Mouse (Mus musculus): ENCODE results near the gene Sycn. TPM values are rescaled to one million over a fixed set of nuclear protein-coding genes. Genes with fewer than 3 reads are reported as not detected.

Gene Sycn
- polyA plus RNA-seq, 1 experiment from 2014 or later = not detected

- no peaks in the 10 kb centered on the region for H3K9me3 ChIP-seq (ENCODE audit: control insufficient read depth, low read length)
- H3K4me2 ChIP-seq (ENCODE audit: low read length) = no peak overlapping the region
- ATAC-seq = no peak
- H3K4me3 ChIP-seq (ENCODE audit: low read length) = no peak overlapping the region
- no peaks in the 10 kb centered on the region for H3K36me3 ChIP-seq (ENCODE audit: control insufficient read depth, insufficient read depth, low read length)
- 84% methylated on average over 9 of the region's 9 CpGs for WGBS
- H3K27me3 ChIP-seq (replicated peaks; ENCODE audit: control insufficient read depth, insufficient read depth, low read length) = no peaks in the 10 kb centered on the region
- no peak overlapping the region for H3K27ac ChIP-seq (ENCODE audit: low read depth, low read length)
- H3K4me1 ChIP-seq (ENCODE audit: control insufficient read depth, insufficient read depth, low read depth, low read length) = peaks cover 10% of the 10 kb centered on the region
- no peak overlapping the region for H3K9ac ChIP-seq (ENCODE audit: low read depth, low read length)
These were observed 37.3 kb downstream of the Sycn start for GRCm38 (mm10) chr7:28577826-28578542.

GRCm38 (mm10) chr7:28578543-28579053 is 37.9 kb downstream of the Sycn start:
- Histone ChIP-seq H3K9ac (ENCODE audit: low read depth, low read length) (no peak overlapping the region), H3K4me3 (ENCODE audit: low read length) (no peak overlapping the region), H3K36me3 (ENCODE audit: control insufficient read depth, insufficient read depth, low read length) (no peaks in the 10 kb centered on the region), H3K4me2 (ENCODE audit: low read length) (no peak overlapping the region), H3K27ac (ENCODE audit: low read depth, low read length) (no peak overlapping the region), H3K4me1 (ENCODE audit: control insufficient read depth, insufficient read depth, low read depth, low read length) (peaks cover 12% of the 10 kb centered on the region), H3K27me3 (replicated peaks; ENCODE audit: control insufficient read depth, insufficient read depth, low read length) (no peaks in the 10 kb centered on the region), H3K9me3 (ENCODE audit: control insufficient read depth, low read length) (no peaks in the 10 kb centered on the region)
- no peak for ATAC-seq
- 82% methylated on average over 5 of the region's 5 CpGs for WGBS

- Histone ChIP-seq H3K9ac (ENCODE audit: low read depth, low read length) (no peak overlapping the region), H3K4me3 (ENCODE audit: low read length) (no peak overlapping the region), H3K27me3 (replicated peaks; ENCODE audit: control insufficient read depth, insufficient read depth, low read length) (no peaks in the 10 kb centered on the region), H3K27ac (ENCODE audit: low read depth, low read length) (no peak overlapping the region), H3K4me2 (ENCODE audit: low read length) (no peak overlapping the region), H3K9me3 (ENCODE audit: control insufficient read depth, low read length) (no peaks in the 10 kb centered on the region), H3K4me1 (ENCODE audit: control insufficient read depth, insufficient read depth, low read depth, low read length) (peaks cover 20% of the 10 kb centered on the region), H3K36me3 (ENCODE audit: control insufficient read depth, insufficient read depth, low read length) (no peaks in the 10 kb centered on the region)
- no peak for ATAC-seq
- 69% methylated on average over 5 of the region's 5 CpGs for WGBS
These were observed 39.1 kb downstream of the Sycn start for GRCm38 (mm10) chr7:28579826-28580225.

- Histone ChIP-seq H3K27me3 (replicated peaks; ENCODE audit: control insufficient read depth, insufficient read depth, low read length) (no peaks in the 10 kb centered on the region), H3K27ac (ENCODE audit: low read depth, low read length) (no peak overlapping the region), H3K9ac (ENCODE audit: low read depth, low read length) (no peak overlapping the region), H3K4me2 (ENCODE audit: low read length) (no peak overlapping the region), H3K36me3 (ENCODE audit: control insufficient read depth, insufficient read depth, low read length) (no peaks in the 10 kb centered on the region), H3K4me3 (ENCODE audit: low read length) (no peak overlapping the region), H3K4me1 (ENCODE audit: control insufficient read depth, insufficient read depth, low read depth, low read length) (peaks cover 26% of the 10 kb centered on the region), H3K9me3 (ENCODE audit: control insufficient read depth, low read length) (no peaks in the 10 kb centered on the region)
- ATAC-seq = no peak
- 91% methylated on average over 4 of the region's 4 CpGs for WGBS
These were observed 41.0 kb downstream of the Sycn start for GRCm38 (mm10) chr7:28581721-28582120.

GRCm38 (mm10) chr7:28582841-28583240 is 42.2 kb downstream of the Sycn start:
- H3K27ac ChIP-seq (ENCODE audit: low read depth, low read length) = no peak overlapping the region
- no peak overlapping the region for H3K9ac ChIP-seq (ENCODE audit: low read depth, low read length)
- H3K27me3 ChIP-seq (replicated peaks; ENCODE audit: control insufficient read depth, insufficient read depth, low read length) = no peaks in the 10 kb centered on the region
- H3K4me1 ChIP-seq (ENCODE audit: control insufficient read depth, insufficient read depth, low read depth, low read length) = peaks cover 30% of the 10 kb centered on the region
- ATAC-seq = no peak
- H3K4me2 ChIP-seq (ENCODE audit: low read length) = no peak overlapping the region
- no peaks in the 10 kb centered on the region for H3K36me3 ChIP-seq (ENCODE audit: control insufficient read depth, insufficient read depth, low read length)
- WGBS = 78% methylated on average over 11 of the region's 11 CpGs
- H3K9me3 ChIP-seq (ENCODE audit: control insufficient read depth, low read length) = no peaks in the 10 kb centered on the region
- no peak overlapping the region for H3K4me3 ChIP-seq (ENCODE audit: low read length)

GRCm38 (mm10) chr7:28583570-28584344 is 43.1 kb downstream of the Sycn start:
- H3K36me3 ChIP-seq (ENCODE audit: control insufficient read depth, insufficient read depth, low read length) = no peaks in the 10 kb centered on the region
- no peak overlapping the region for H3K27ac ChIP-seq (ENCODE audit: low read depth, low read length)
- H3K4me3 ChIP-seq (ENCODE audit: low read length) = no peak overlapping the region
- ATAC-seq = no peak
- H3K4me1 ChIP-seq (ENCODE audit: control insufficient read depth, insufficient read depth, low read depth, low read length) = peaks cover 35% of the 10 kb centered on the region
- no peaks in the 10 kb centered on the region for H3K9me3 ChIP-seq (ENCODE audit: control insufficient read depth, low read length)
- no peak overlapping the region for H3K9ac ChIP-seq (ENCODE audit: low read depth, low read length)
- no peaks in the 10 kb centered on the region for H3K27me3 ChIP-seq (replicated peaks; ENCODE audit: control insufficient read depth, insufficient read depth, low read length)
- H3K4me2 ChIP-seq (ENCODE audit: low read length) = no peak overlapping the region
- WGBS = 81% methylated on average over 8 of the region's 8 CpGs

GRCm38 (mm10) chr7:28584468-28584867 is 43.8 kb downstream of the Sycn start:
- H3K4me2 ChIP-seq (ENCODE audit: low read length) = no peak overlapping the region
- WGBS = 74% methylated on average over 4 of the region's 4 CpGs
- no peaks in the 10 kb centered on the region for H3K9me3 ChIP-seq (ENCODE audit: control insufficient read depth, low read length)
- H3K27ac ChIP-seq (ENCODE audit: low read depth, low read length) = no peak overlapping the region
- H3K36me3 ChIP-seq (ENCODE audit: control insufficient read depth, insufficient read depth, low read length) = no peaks in the 10 kb centered on the region
- peaks cover 35% of the 10 kb centered on the region for H3K4me1 ChIP-seq (ENCODE audit: control insufficient read depth, insufficient read depth, low read depth, low read length)
- H3K4me3 ChIP-seq (ENCODE audit: low read length) = no peak overlapping the region
- ATAC-seq = no peak
- no peak overlapping the region for H3K9ac ChIP-seq (ENCODE audit: low read depth, low read length)
- no peaks in the 10 kb centered on the region for H3K27me3 ChIP-seq (replicated peaks; ENCODE audit: control insufficient read depth, insufficient read depth, low read length)

GRCm38 (mm10) chr7:28585001-28585400 is 44.3 kb downstream of the Sycn start:
- Histone ChIP-seq H3K9me3 (ENCODE audit: control insufficient read depth, low read length) (no peaks in the 10 kb centered on the region), H3K4me1 (ENCODE audit: control insufficient read depth, insufficient read depth, low read depth, low read length) (peaks cover 35% of the 10 kb centered on the region), H3K27ac (ENCODE audit: low read depth, low read length) (no peak overlapping the region), H3K4me3 (ENCODE audit: low read length) (no peak overlapping the region), H3K4me2 (ENCODE audit: low read length) (no peak overlapping the region), H3K36me3 (ENCODE audit: control insufficient read depth, insufficient read depth, low read length) (no peaks in the 10 kb centered on the region), H3K9ac (ENCODE audit: low read depth, low read length) (no peak overlapping the region), H3K27me3 (replicated peaks; ENCODE audit: control insufficient read depth, insufficient read depth, low read length) (no peaks in the 10 kb centered on the region)
- ATAC-seq = no peak
- WGBS = 82% methylated on average over 6 of the region's 6 CpGs

- Histone ChIP-seq H3K9ac (ENCODE audit: low read depth, low read length) (no peak overlapping the region), H3K4me1 (ENCODE audit: control insufficient read depth, insufficient read depth, low read depth, low read length) (peaks cover 35% of the 10 kb centered on the region), H3K36me3 (ENCODE audit: control insufficient read depth, insufficient read depth, low read length) (no peaks in the 10 kb centered on the region), H3K27ac (ENCODE audit: low read depth, low read length) (no peak overlapping the region), H3K9me3 (ENCODE audit: control insufficient read depth, low read length) (no peaks in the 10 kb centered on the region), H3K27me3 (replicated peaks; ENCODE audit: control insufficient read depth, insufficient read depth, low read length) (no peaks in the 10 kb centered on the region), H3K4me3 (ENCODE audit: low read length) (no peak overlapping the region), H3K4me2 (ENCODE audit: low read length) (no peak overlapping the region)
- WGBS = 46% methylated on average over 6 of the region's 6 CpGs
- 0 out of 2 replicates have a peak, but pooled peaks have one; percentile 16 for ATAC-seq
These were observed 46.2 kb downstream of the Sycn start for GRCm38 (mm10) chr7:28586663-28587411.

Data from hindbrain, embryonic 16.5 days (tissue).